Mouse (Mus musculus): Measurements from ENCODE around the gene Olfr395.
"Not testable (repeated sequence)": the region's sequence is repeated elsewhere in the genome, so short reads cannot be mapped to it uniquely, and the experiment has no call there.

Gene Olfr395

DNA sequence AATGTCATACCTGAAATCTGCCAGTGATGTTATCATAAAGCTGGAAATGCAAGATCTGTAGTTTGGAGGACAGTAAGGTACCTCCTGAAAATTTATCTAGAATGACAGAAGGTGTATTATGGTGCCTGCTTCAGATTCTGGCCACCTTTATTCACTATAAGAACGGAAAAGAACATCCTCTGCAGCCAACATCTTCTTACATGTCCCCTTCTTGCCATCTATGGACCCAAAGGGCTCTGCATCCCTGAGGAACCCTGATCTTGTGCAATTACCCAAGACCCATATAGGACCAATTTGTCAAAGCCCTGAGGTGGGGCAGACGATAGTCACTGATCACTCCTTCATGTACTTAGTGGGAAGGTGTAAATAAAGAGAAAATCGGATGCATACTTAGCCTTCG is at the start of gene Olfr395:
Gene Olfr395 (minus strand): TSS at position 101 of the 400 bp plus-strand sequence.
- not testable (repeated sequence) for DNase-seq (ENCODE audit: low read depth)

DNA sequence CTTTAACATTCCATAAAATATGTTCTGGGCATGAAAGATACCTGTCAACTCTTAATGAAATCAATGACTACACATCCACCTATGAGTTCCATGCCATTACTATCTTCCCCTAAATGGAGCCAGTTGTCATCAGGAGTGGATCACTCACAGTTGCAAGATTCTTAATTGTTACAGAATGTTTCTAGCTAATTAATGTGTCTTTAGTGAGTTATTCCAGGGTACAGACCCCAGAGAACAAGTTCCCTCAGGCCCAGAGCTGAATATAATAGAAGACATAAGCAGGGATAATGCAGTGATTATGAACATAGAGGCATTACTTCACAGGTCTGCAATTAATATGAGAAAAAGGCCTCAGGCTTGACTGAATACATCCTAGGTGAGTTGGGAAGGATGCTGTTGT is 27.3 kb upstream of the Olfr395 start, which contains the start of gene Olfr23:
Gene Olfr23 (plus strand): TSS at position 301 of the 400 bp plus-strand sequence.
- no peak for DNase-seq (ENCODE audit: low read depth)

DNA sequence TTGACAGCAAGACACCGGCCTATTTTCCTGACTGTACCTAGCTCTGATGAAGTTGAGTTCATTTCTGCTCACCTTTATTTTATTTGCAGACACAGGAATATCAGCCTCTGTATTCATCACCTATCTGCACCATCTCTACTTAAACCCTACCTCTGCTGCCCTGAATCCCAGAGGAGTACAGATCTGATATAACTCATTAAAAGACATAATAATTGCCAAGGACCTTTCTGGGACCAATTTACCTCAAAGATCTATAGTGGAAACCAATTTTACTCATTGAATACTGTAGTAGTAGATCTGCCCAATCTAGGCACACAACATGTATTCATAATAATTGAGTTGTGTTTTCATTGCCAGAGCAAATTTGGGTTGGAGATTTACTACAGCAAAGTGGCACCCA is 18.4 kb downstream of the Olfr395 start, which contains the start of gene Olfr394:
Gene Olfr394 (minus strand): TSS at position 101 of the 400 bp plus-strand sequence.
- no peak for DNase-seq (ENCODE audit: low read depth)
